Mouse (Mus musculus): ENCODE measurements around the gene Slc1a1.

The Slc1a1 gene

DNA sequence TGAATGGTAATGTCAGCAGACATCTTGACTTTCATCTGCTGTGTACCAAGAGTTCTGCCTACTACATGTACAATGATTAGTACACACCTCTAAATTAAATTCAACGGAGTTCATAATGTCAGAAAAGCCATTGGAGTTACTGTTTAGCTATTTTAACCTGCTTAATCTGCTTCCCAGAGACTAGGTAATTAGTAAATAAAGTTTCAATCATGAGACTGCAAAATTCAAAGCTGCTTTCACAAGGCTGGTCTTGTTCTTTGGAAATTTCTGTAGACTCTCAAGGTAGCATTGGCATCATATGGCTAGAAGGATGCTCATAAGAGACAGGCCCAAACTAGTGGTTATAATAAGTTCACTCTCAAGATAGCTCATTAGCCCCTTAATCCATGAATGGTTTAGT, 20.0 kb downstream of the Slc1a1 start:
- no peak for DNase-seq

DNA sequence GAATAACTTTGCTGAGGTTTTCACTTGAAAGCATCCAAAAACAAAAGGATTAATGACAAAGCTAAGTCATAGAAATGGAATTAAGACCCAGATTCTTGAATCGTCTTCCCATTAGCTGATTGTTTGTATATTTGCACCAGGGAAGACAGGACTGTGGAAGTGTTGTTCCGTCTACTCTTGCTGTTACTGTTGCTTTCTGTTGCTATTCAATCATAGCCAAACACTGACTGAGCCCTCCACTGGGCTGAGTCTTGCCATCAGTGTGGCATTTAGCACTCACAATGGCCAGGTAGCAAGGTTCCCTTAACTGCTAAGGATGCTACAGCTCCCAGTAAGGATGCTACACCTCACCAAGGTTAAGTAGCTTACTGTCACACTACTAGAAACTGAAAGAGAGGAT, 25.4 kb downstream of the Slc1a1 start:
- no peak for DNase-seq

- DNase-seq, result no peak
Observed at GRCm38 (mm10) chr19:28863626-28864025, 28.8 kb downstream of the Slc1a1 start.

DNA sequence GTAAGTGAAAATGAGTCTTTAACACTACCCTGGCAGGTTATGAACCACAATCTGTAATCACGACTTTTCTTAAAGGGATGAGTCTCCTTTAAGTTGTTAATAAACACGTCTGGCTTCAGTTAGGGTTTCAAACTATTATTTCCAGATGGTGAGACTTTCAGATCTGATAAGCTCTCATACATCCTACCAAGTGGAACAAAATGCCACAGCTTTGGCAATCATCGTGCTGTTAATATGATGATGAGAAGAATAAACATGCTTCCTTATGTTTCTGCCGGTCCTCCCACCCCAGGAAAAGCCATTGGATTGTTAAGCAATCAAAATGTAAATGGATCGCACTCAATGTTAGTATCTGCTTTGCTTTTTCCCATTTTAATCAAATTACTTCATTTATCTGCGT, 30.1 kb downstream of the Slc1a1 start:
- peak; percentile 3 for DNase-seq

GRCm38 (mm10) chr19:28865501-28865900, 30.7 kb downstream of the Slc1a1 start:
- no peak for DNase-seq

DNA sequence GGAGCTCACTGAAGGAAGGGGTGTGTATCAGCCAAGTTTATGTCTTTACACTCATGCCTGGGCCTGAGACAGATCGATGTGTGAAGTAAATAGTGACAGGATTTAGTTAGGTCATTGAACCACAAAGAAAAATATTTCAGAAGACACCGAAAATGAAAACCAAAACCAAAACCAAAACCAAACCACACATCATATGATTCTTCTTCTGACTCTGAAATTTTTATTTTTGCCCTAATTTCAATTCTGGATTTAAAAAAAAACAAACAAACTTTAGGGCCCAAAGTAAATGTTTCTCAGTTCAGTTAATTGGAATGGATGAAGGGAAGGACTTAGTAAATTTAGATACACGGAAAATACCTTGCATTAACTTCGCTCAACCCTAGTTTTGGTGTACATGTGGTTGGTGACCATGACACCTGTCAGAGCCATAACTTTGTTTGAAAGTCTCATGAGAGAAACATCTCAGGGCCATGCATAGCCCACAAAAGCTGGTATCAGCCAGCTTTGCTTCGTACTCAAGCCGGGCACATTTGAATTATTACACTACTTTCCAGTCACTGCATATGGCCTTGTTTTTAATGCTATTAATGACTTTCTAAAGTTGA, 34.5 kb downstream of the Slc1a1 start:
- DNase-seq, result no peak

GRCm38 (mm10) chr19:28870351-28870750, 35.5 kb downstream of the Slc1a1 start:
- DNase-seq, result no peak

GRCm38 (mm10) chr19:28879476-28879875, 44.6 kb downstream of the Slc1a1 start:
- no peak for DNase-seq

DNA sequence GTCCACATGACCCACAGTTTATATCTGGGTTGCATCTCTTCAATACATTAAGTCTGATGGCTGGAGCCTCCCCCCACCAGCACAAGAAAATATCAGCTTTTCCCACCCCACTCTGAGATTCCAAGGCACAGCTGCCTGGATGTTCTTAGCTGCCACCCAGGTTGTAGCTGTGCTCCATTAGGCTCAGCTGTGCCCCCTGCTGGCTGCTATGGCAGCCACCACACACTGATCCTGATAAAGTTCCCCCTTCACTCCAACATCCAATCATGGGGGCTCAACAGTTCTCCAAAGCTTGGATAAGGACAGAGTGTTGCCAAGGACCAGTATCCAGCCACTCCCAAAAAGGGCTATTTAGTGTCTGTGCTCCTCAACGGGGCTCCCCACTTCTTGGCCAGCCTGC, 48.3 kb downstream of the Slc1a1 start:
- peak; percentile 62 for DNase-seq

DNA sequence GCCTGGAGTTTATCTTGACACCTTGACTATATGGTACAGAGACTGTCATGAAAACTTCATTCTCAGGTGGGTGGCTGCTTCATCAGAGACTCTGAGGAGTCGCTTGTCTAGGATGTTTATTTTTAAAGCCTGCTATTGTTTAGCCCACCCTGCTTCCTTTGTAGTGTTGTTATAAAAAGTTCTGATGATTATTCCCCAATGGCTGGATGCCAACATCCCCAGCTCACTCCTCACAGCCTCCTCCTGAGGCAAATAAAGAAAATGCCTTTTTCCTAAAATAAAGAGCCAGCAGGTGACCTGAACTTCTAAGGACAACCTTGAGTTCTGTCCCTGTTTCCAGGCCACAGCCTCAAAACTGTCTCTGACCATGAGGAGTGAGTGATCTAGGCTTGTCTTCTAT, 53.6 kb downstream of the Slc1a1 start:
- DNase-seq, result no peak

GRCm38 (mm10) chr19:28889251-28889650, 54.4 kb downstream of the Slc1a1 start:
- DNase-seq, result no peak

GRCm38 (mm10) chr19:28891238-28891637, 56.4 kb downstream of the Slc1a1 start:
- no peak for DNase-seq

GRCm38 (mm10) chr19:28891864-28892263, 57.0 kb downstream of the Slc1a1 start:
- peak; percentile 29 for DNase-seq

GRCm38 (mm10) chr19:28896639-28897038, 61.8 kb downstream of the Slc1a1 start:
- no peak for DNase-seq

- DNase-seq, result no peak
Observed at GRCm38 (mm10) chr19:28897497-28897896, 62.6 kb downstream of the Slc1a1 start.

- no peak for DNase-seq
Observed at GRCm38 (mm10) chr19:28900771-28901170, 65.9 kb downstream of the Slc1a1 start.

GRCm38 (mm10) chr19:28902111-28902510, 67.3 kb downstream of the Slc1a1 start:
- DNase-seq, result no peak

DNA sequence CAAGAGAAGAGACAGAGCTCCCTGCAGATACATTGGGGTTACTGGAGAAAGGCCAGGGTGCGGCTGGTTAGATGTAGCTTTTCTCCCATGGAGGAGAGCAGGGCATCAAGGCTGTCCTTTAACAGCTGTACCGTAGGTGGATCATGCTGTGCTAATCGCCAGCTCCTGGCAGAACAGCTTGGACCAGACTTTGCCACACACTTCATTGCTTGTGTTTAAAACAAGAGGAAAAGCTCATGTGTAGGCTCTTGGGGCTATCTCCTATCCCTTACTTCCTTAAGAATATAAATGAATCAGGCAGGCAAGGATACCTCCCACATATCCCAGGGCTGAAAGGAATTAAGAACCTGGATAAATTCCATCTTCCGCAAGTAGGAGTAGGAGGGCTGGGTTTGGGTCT, 68.0 kb downstream of the Slc1a1 start:
- DNase-seq, result no peak

- no peak for DNase-seq
Observed at GRCm38 (mm10) chr19:28903536-28904119, 68.8 kb downstream of the Slc1a1 start.

DNA sequence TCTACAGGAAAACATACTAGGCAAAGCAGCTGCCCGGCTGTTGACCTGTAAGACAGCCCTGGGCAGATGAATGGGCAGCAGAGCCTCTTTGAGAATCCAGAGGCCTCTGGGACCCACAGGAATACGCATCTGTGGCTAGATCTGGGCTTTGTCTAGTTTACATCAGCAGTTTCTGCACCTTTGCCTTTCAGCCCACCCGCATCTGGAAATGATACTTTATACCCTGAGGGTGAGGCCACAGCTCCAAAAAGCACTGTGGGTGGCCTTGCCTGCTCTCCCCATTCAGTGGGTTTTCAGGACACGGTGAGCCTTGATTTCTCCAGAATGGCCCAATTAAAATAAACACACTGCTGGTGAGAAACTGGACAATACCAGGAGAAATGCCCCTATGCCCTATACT, 73.3 kb downstream of the Slc1a1 start:
- DNase-seq, result peak; percentile 54

- no peak for DNase-seq
Observed at GRCm38 (mm10) chr19:28908693-28909092, 73.8 kb downstream of the Slc1a1 start.

DNA sequence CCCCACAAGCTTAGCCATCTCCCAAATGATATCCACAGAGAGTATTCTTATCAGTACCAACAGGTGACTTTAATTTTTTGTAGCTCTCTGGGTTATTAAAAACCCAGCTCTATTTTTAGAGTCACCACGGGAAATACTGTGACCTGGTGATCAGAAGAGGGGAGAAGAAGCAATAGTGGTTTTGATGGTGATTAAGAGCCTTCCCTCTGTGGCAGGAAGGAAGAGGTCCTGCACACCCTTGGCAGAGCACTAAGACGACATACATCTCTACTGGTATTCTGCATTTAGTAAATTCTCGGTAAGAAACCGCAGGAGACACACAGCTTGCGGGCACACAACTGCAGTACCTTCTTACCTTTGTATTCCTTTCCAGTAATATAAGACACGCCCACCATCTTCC, 79.7 kb downstream of the Slc1a1 start:
- no peak for DNase-seq

DNA sequence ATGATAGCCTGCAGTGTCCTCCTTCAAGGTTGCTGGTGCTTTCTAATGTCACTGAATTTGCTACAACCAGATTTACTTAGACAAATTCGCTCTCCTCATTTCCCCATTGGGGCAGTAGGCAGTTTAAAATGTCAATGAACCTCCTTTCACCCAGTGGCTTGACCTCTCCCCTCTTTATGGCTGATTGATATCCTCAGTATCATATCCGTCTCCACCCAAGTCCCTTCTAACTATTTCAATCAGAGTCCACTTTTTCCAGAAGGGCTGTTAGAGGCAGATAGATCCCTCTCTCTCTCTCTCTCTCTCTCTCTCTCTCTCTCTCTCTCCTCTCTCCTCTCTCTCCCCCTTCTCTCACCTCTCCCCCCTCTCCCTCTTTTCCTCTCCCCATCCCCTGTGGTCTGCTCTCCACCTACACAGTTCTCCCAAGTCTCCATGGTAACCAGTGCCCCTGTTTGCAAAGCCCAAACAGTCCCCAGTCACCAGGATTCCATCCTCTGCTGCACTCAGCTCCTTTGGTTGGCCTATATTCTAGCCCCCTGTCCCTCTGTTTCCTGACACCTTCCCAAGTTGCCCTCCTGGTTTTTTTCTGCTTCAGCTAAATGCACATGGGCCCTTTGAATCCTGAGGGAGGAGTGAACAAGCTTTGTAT, 80.9 kb downstream of the Slc1a1 start:
- no peak for DNase-seq

GRCm38 (mm10) chr19:28916492-28916891, 81.6 kb downstream of the Slc1a1 start:
- DNase-seq, result no peak

DNA sequence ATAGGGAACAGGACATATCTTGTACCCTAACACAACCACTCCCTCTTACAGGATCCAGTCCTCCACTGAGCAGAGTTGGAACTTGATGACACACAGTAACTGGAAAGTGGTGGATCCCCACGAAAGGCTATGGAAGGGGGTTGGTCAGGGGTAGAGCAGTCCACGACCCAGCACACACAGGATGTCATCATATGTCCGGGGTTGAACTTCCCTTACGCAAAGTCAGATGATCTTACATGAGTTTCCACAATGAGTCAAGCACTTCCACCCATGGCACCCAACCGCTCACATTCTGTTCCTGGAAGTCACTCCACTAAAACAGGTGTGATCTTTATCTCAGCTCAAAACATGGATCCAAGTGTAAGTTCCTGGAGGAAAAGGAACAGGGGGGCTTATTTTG, 83.0 kb downstream of the Slc1a1 start:
- DNase-seq, result no peak
